Mouse (Mus musculus) lung, embryonic 14.5 days (tissue): ENCODE data around the gene Ntm. TPM values are rescaled to one million over a fixed set of nuclear protein-coding genes. Genes with fewer than 3 reads are reported as not detected.

ENCODE experiments used
- ATAC-seq: fragments of 200-750 bp; cut with Nextera tagmentation; 2 replicates; pipeline ENCODE4 v1.8.0; 2017; ENCODE audit warnings: mild to moderate bottlenecking, moderate TSS enrichment, moderate library complexity; ENCODE audit not compliant: insufficient read depth
- DNase-seq: peaks from one replicate; pipeline ENCODE4 v3.0.0-alpha.2; 2015
- H3K27ac ChIP-seq: fragments of 300-500 bp; sonication (generic); 2 replicates; pipeline ENCODE4 v1.5.1; 2014; ENCODE audit warnings: low read depth, mild to moderate bottlenecking, moderate library complexity
- H3K27me3 ChIP-seq: fragments of 300-500 bp; sonication (generic); 2 replicates; pipeline ENCODE4 v1.6.1; 2014; ENCODE audit warnings: low read length, control low read depth; ENCODE audit not compliant: insufficient read depth
- H3K36me3 ChIP-seq: fragments of 300-500 bp; sonication (generic); 2 replicates; pipeline ENCODE4 v1.6.1; 2014; ENCODE audit warnings: control low read depth; ENCODE audit not compliant: insufficient read depth
- H3K4me1 ChIP-seq: fragments of 300-500 bp; sonication (generic); 2 replicates; pipeline ENCODE4 v1.6.1; 2014; ENCODE audit warnings: antibody characterized with exemption, control low read depth; ENCODE audit not compliant: insufficient read depth
- H3K4me2 ChIP-seq: fragments of 300-500 bp; sonication (generic); 2 replicates; pipeline ENCODE4 v1.6.1; 2014; ENCODE audit warnings: mild to moderate bottlenecking
- H3K4me3 ChIP-seq: fragments of 300-500 bp; sonication (generic); 2 replicates; pipeline ENCODE4 v1.5.1; 2014; ENCODE audit warnings: low read depth, low read length
- H3K9ac ChIP-seq: fragments of 300-500 bp; sonication (generic); 2 replicates; pipeline ENCODE4 v1.6.1; 2014
- H3K9me3 ChIP-seq: fragments of 300-500 bp; sonication (generic); 2 replicates; pipeline ENCODE4 v1.6.1; 2016; ENCODE audit warnings: low read depth, low read length, control low read depth
- CTCF ChIP-seq: IDR thresholded peaks from 2 replicates; pipeline ENCODE4 v1.5.1; 2016; ENCODE audit warnings: antibody characterized with exemption, low read depth
- WGBS: fragments of 180-500 bp; shearing (Covaris S2); extraction: QIAGEN DNeasy Blood & Tissue Kit; methylation state at CpG from one replicate; pipeline ENCODE4 v1.1.7; 2014; 5-methylcytosine and 5-hydroxymethylcytosine counted together
- polyA plus RNA-seq: library from polyadenylated mRNA; unstranded; fragments of >200 nt; fragmentation: Nextera tagmentation; extraction: Ambion mirVana; gene quantifications from 2 replicates; pipeline ENCODE4 v1.2.1, GENCODE M21; 2014

The Ntm gene
- polyA plus RNA-seq, 1 experiment from 2014 or later, result 22.1 TPM

GRCm38 (mm10) chr9:29928796-29929195 lies 34.1 kb downstream of the Ntm start:
- Histone ChIP-seq H3K9ac (no peak overlapping the region), H3K4me1 (no peaks in the 10 kb centered on the region), H3K36me3 (no peaks in the 10 kb centered on the region), H3K27ac (no peak overlapping the region), H3K4me3 (no peak overlapping the region), H3K9me3 (no peaks in the 10 kb centered on the region), H3K4me2 (no peak overlapping the region), H3K27me3 (no peaks in the 10 kb centered on the region)
- WGBS, result 72% methylated on average over 4 of the region's 4 CpGs
- TF ChIP-seq CTCF, result no peak
- ATAC-seq, result no peak
- no peak for DNase-seq

- no peak for TF ChIP-seq CTCF
- DNase-seq (no peak), ATAC-seq (no peak)
- Histone ChIP-seq H3K27me3 (no peaks in the 10 kb centered on the region), H3K9ac (no peak overlapping the region), H3K4me1 (no peaks in the 10 kb centered on the region), H3K4me3 (no peak overlapping the region), H3K9me3 (no peaks in the 10 kb centered on the region), H3K4me2 (no peak overlapping the region), H3K27ac (no peak overlapping the region), H3K36me3 (no peaks in the 10 kb centered on the region)
- 80% methylated on average over 3 of the region's 3 CpGs for WGBS
These were observed 37.6 kb downstream of the Ntm start for GRCm38 (mm10) chr9:29925382-29925781.

- no peaks in the 10 kb centered on the region for H3K36me3 ChIP-seq
- H3K9me3 ChIP-seq, result no peaks in the 10 kb centered on the region
- H3K9ac ChIP-seq, result no peak overlapping the region
- no peak for TF ChIP-seq CTCF
- no peaks in the 10 kb centered on the region for H3K27me3 ChIP-seq
- H3K4me2 ChIP-seq, result no peak overlapping the region
- no peak overlapping the region for H3K4me3 ChIP-seq
- WGBS, result 76% methylated on average over 9 of the region's 9 CpGs
- DNase-seq (no peak), ATAC-seq (no peak)
- H3K27ac ChIP-seq, result no peak overlapping the region
- H3K4me1 ChIP-seq, result no peaks in the 10 kb centered on the region
These were observed 64.4 kb downstream of the Ntm start for GRCm38 (mm10) chr9:29898406-29899054.

GRCm38 (mm10) chr9:29897448-29897847 lies 65.5 kb downstream of the Ntm start:
- no peak for TF ChIP-seq CTCF
- Histone ChIP-seq H3K4me2 (no peak overlapping the region), H3K9ac (no peak overlapping the region), H3K36me3 (no peaks in the 10 kb centered on the region), H3K4me1 (no peaks in the 10 kb centered on the region), H3K4me3 (no peak overlapping the region), H3K9me3 (no peaks in the 10 kb centered on the region), H3K27ac (no peak overlapping the region), H3K27me3 (no peaks in the 10 kb centered on the region)
- ATAC-seq (no peak), DNase-seq (no peak)
- 72% methylated on average over 4 of the region's 4 CpGs for WGBS

GRCm38 (mm10) chr9:29892792-29893191 lies 70.1 kb downstream of the Ntm start:
- Histone ChIP-seq H3K4me1 (no peaks in the 10 kb centered on the region), H3K9me3 (no peaks in the 10 kb centered on the region), H3K36me3 (no peaks in the 10 kb centered on the region), H3K27me3 (no peaks in the 10 kb centered on the region), H3K9ac (no peak overlapping the region), H3K4me2 (no peak overlapping the region), H3K27ac (no peak overlapping the region), H3K4me3 (no peak overlapping the region)
- TF ChIP-seq CTCF, result no peak
- WGBS, result 71% methylated on average over 5 of the region's 5 CpGs
- no peak for DNase-seq
- no peak for ATAC-seq

- H3K9me3 ChIP-seq, result no peaks in the 10 kb centered on the region; the same call in 1 of the 2 replicates
- H3K36me3 ChIP-seq, result no peaks in the 10 kb centered on the region
These were observed 74.2 kb downstream of the Ntm start for GRCm38 (mm10) chr9:29888712-29889111.

GRCm38 (mm10) chr9:29887924-29888323 lies 75.0 kb downstream of the Ntm start:
- no peaks in the 10 kb centered on the region; the same call in 1 of the 2 replicates for H3K9me3 ChIP-seq
- no peak overlapping the region for H3K4me3 ChIP-seq
- no peak overlapping the region for H3K4me2 ChIP-seq
- no peaks in the 10 kb centered on the region for H3K4me1 ChIP-seq
- TF ChIP-seq CTCF, result no peak
- no peaks in the 10 kb centered on the region for H3K36me3 ChIP-seq
- ATAC-seq, result no peak
- H3K9ac ChIP-seq, result no peak overlapping the region
- H3K27ac ChIP-seq, result no peak overlapping the region
- no peak for DNase-seq
- WGBS, result 74% methylated on average over 5 of the region's 5 CpGs
- no peaks in the 10 kb centered on the region for H3K27me3 ChIP-seq

More at GRCm38 (mm10) chr9:29888712-29889111, 74.2 kb downstream of the Ntm start:
- no peak overlapping the region for H3K9ac ChIP-seq
- no peak overlapping the region for H3K4me3 ChIP-seq
- no peak for DNase-seq
- no peak for ATAC-seq
- no peaks in the 10 kb centered on the region for H3K4me1 ChIP-seq
- WGBS, result 77% methylated on average over 3 of the region's 3 CpGs
- no peaks in the 10 kb centered on the region for H3K27me3 ChIP-seq
- TF ChIP-seq CTCF, result no peak
- H3K27ac ChIP-seq, result no peak overlapping the region
- no peak overlapping the region for H3K4me2 ChIP-seq
